Mouse (Mus musculus) liver, embryonic 14.5 days (tissue): ENCODE measurements around the gene Nans.

Source experiments
- CTCF ChIP-seq: IDR thresholded peaks from 2 replicates; pipeline ENCODE4 v1.5.1; 2016; ENCODE audit warnings: antibody characterized with exemption, low read depth, control low read depth
- EP300 ChIP-seq: IDR thresholded peaks from 2 replicates; pipeline ENCODE4 v1.6.1; 2016; ENCODE audit warnings: antibody characterized with exemption, low read depth

- no peak for TF ChIP-seq CTCF
- no peak for TF ChIP-seq EP300
Observed at GRCm38 (mm10) chr4:46521457-46521856, 32.4 kb downstream of the Nans start.
